Mouse (Mus musculus): ENCODE data around the gene Tmem50a.

Tmem50a gene

GRCm38 (mm10) chr4:134851876-134852275, 62.9 kb downstream of the Tmem50a start:
- DNase-seq (ENCODE audit: low spot score) = no peak

GRCm38 (mm10) chr4:134851236-134851635, 63.6 kb downstream of the Tmem50a start:
- no peak for DNase-seq (ENCODE audit: low spot score)

DNA sequence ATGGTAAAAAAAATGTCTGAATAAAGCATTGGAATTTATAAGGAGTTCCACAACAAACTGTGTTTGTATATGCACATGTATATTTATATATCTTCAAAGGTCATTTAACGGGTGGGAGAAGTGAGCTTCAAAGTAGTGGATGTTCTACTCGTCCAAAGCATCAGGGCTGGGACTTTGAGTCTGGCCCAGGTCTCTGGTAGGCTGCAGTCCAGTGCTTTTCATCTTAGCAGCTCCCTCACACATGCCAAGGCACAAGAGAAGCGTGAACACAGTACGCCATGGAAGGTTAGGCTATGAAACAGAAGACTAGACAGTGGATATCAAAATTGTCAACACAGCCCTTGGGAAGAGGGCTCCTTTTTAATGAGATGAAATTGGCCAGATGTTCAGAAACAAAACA, 64.3 kb downstream of the Tmem50a start:
- DNase-seq (ENCODE audit: low spot score) = no peak
